21 mouse cellular contexts compared by ENCODE assay signal in genomic region chr7:48782432-48782831, GRCm38 (mm10).
"Had no signal": no experiment of that assay in that cellular context is flagged by ENCODE, and none has a peak within 500 bp of the region (broad histone marks: within the 10 kb centered on the region; RNA-seq: fewer than 3 reads in every experiment).

No protein-coding gene starts in this region.

- ATAC-seq: forebrain, embryonic 13.5 days; forebrain, embryonic 14.5 days; forebrain, embryonic 15.5 days; forebrain, embryonic 16.5 days; forebrain, postnatal 0 days had no signal

- DNase-seq: cerebellum, adult 8-10 months; cerebellum, adult 9-10 months; cerebellum, adult 9-11 months; cerebellum, postnatal 10 days; cerebellum, postnatal 14 days; cerebellum, postnatal 25 days; cerebellum, postnatal 36 days; embryo, embryonic 11 days; forebrain, postnatal 0 days; gastrocnemius, adult 2 months; gastrocnemius, postnatal 10 days; gastrocnemius, postnatal 14 days; gastrocnemius, postnatal 25 days; gastrocnemius, postnatal 36 days; heart, adult 11 months; heart, adult 18-20 months; heart, adult 2 months had no signal
